Mouse (Mus musculus) liver, embryonic 15.5 days (tissue): ENCODE results near the gene Sbf2. TPM values are rescaled to one million over a fixed set of nuclear protein-coding genes. Genes with fewer than 3 reads are reported as not detected.
"Not testable (repeated sequence)": the region's sequence is repeated elsewhere in the genome, so short reads cannot be mapped to it uniquely, and the experiment has no call there.

ENCODE experiments used
- ATAC-seq: fragments of 200-750 bp; cut with Nextera tagmentation; 2 replicates; pipeline ENCODE4 v1.8.0; 2017; ENCODE audit warnings: moderate number of reproducible peaks, mild to moderate bottlenecking, moderate library complexity; ENCODE audit not compliant: insufficient read depth
- H3K27ac ChIP-seq: fragments of 300-500 bp; sonication (generic); replicated peaks from 2 replicates; pipeline ENCODE4 v1.5.1; 2015; ENCODE audit warnings: mild to moderate bottlenecking, inconsistent platforms
- H3K27me3 ChIP-seq: fragments of 300-500 bp; sonication (generic); 2 replicates; pipeline ENCODE4 v1.6.1; 2015; ENCODE audit warnings: mild to moderate bottlenecking, inconsistent platforms
- H3K36me3 ChIP-seq: fragments of 300-500 bp; sonication (generic); replicated peaks from 2 replicates; pipeline ENCODE4 v1.6.1; 2015; ENCODE audit warnings: moderate library complexity, mild to moderate bottlenecking, inconsistent platforms
- H3K4me1 ChIP-seq: fragments of 300-500 bp; sonication (generic); replicated peaks from 2 replicates; pipeline ENCODE4 v1.6.1; 2015; ENCODE audit warnings: inconsistent platforms
- H3K4me2 ChIP-seq: fragments of 300-500 bp; sonication (generic); 2 replicates; pipeline ENCODE4 v1.6.1; 2015; ENCODE audit warnings: moderate library complexity, mild to moderate bottlenecking, inconsistent platforms
- H3K4me3 ChIP-seq: fragments of 300-500 bp; sonication (generic); replicated peaks from 2 replicates; pipeline ENCODE4 v1.5.1; 2015; ENCODE audit warnings: mild to moderate bottlenecking, inconsistent platforms
- H3K9ac ChIP-seq: fragments of 300-500 bp; sonication (generic); 2 replicates; pipeline ENCODE4 v1.6.1; 2015; ENCODE audit warnings: moderate library complexity, mild to moderate bottlenecking, inconsistent platforms
- H3K9me3 ChIP-seq: fragments of 300-500 bp; sonication (generic); replicated peaks from 2 replicates; pipeline ENCODE4 v1.6.1; 2016; ENCODE audit warnings: inconsistent platforms
- WGBS: fragments of 180-500 bp; shearing (Covaris S2); methylation state at CpG from one replicate; pipeline ENCODE4 v1.1.7; 2015; ENCODE audit warnings: mixed read lengths; ENCODE audit not compliant: insufficient replicate concordance; 5-methylcytosine and 5-hydroxymethylcytosine counted together
- polyA plus RNA-seq: library from polyadenylated mRNA; unstranded; fragments of >200 nt; fragmentation: Nextera tagmentation; extraction: Ambion mirVana; gene quantifications from 2 replicates; pipeline ENCODE4 v1.2.1, GENCODE M21; 2015

Sbf2 gene
- polyA plus RNA-seq, 1 experiment from 2014 or later, result 5.3 TPM

GRCm38 (mm10) chr7:110491038-110491437 is 123.7 kb downstream of the Sbf2 start:
- no peak overlapping the region for H3K9ac ChIP-seq
- WGBS, result 63% methylated on average over 5 of the region's 5 CpGs
- no peak for ATAC-seq
- H3K4me2 ChIP-seq, result no peak overlapping the region
- no peak overlapping the region for H3K4me3 ChIP-seq
- no peaks in the 10 kb centered on the region for H3K9me3 ChIP-seq
- no peaks in the 10 kb centered on the region for H3K27me3 ChIP-seq
- H3K4me1 ChIP-seq, result no peaks in the 10 kb centered on the region
- no peak overlapping the region for H3K27ac ChIP-seq
- no peaks in the 10 kb centered on the region for H3K36me3 ChIP-seq

- Histone ChIP-seq H3K27ac (no peak overlapping the region), H3K36me3 (no peaks in the 10 kb centered on the region), H3K27me3 (no peaks in the 10 kb centered on the region), H3K4me3 (no peak overlapping the region), H3K4me2 (no peak overlapping the region), H3K9ac (no peak overlapping the region), H3K4me1 (no peaks in the 10 kb centered on the region), H3K9me3 (no peaks in the 10 kb centered on the region)
- no peak for ATAC-seq
- 75% methylated on average over 5 of the region's 5 CpGs for WGBS
Measured at GRCm38 (mm10) chr7:110485051-110485450, 129.7 kb downstream of the Sbf2 start.

- H3K9ac ChIP-seq, result no peak overlapping the region
- H3K27ac ChIP-seq, result no peak overlapping the region
- no peak for ATAC-seq
- 46% methylated on average over 6 of the region's 6 CpGs for WGBS
- H3K36me3 ChIP-seq, result no peaks in the 10 kb centered on the region
- no peak overlapping the region for H3K4me3 ChIP-seq
- H3K4me1 ChIP-seq, result no peaks in the 10 kb centered on the region
- H3K9me3 ChIP-seq, result no peaks in the 10 kb centered on the region
- H3K4me2 ChIP-seq, result no peak overlapping the region
- H3K27me3 ChIP-seq, result no peaks in the 10 kb centered on the region
Measured at GRCm38 (mm10) chr7:110470987-110471386, 143.7 kb downstream of the Sbf2 start.

GRCm38 (mm10) chr7:110463471-110463870 is 151.3 kb downstream of the Sbf2 start:
- no peak overlapping the region for H3K4me2 ChIP-seq
- no peaks in the 10 kb centered on the region for H3K27me3 ChIP-seq
- no peaks in the 10 kb centered on the region for H3K4me1 ChIP-seq
- no peak overlapping the region for H3K27ac ChIP-seq
- no peak for ATAC-seq
- H3K9me3 ChIP-seq, result no peaks in the 10 kb centered on the region
- H3K36me3 ChIP-seq, result no peaks in the 10 kb centered on the region
- no peak overlapping the region for H3K9ac ChIP-seq
- no peak overlapping the region for H3K4me3 ChIP-seq
- 67% methylated on average over 5 of the region's 5 CpGs for WGBS

GRCm38 (mm10) chr7:110432301-110432700 is 182.4 kb downstream of the Sbf2 start:
- ATAC-seq, result no peak
- H3K27ac ChIP-seq, result no peak overlapping the region
- no peaks in the 10 kb centered on the region for H3K36me3 ChIP-seq
- no peak overlapping the region for H3K4me2 ChIP-seq
- no peaks in the 10 kb centered on the region for H3K27me3 ChIP-seq
- H3K4me3 ChIP-seq, result no peak overlapping the region
- no peaks in the 10 kb centered on the region for H3K9me3 ChIP-seq
- 11% methylated on average over 4 of the region's 4 CpGs for WGBS
- no peaks in the 10 kb centered on the region for H3K4me1 ChIP-seq
- no peak overlapping the region for H3K9ac ChIP-seq

GRCm38 (mm10) chr7:110416318-110416717 is 198.4 kb downstream of the Sbf2 start:
- no peak overlapping the region for H3K4me3 ChIP-seq
- no peak overlapping the region for H3K9ac ChIP-seq
- 57% methylated on average over 1 of the region's 1 CpGs for WGBS
- no peaks in the 10 kb centered on the region for H3K4me1 ChIP-seq
- H3K9me3 ChIP-seq, result no peaks in the 10 kb centered on the region
- H3K27ac ChIP-seq, result no peak overlapping the region
- no peaks in the 10 kb centered on the region for H3K27me3 ChIP-seq
- no peak for ATAC-seq
- H3K4me2 ChIP-seq, result no peak overlapping the region
- no peaks in the 10 kb centered on the region for H3K36me3 ChIP-seq

- H3K4me1 ChIP-seq, result no peaks in the 10 kb centered on the region
- H3K9ac ChIP-seq, result no peak overlapping the region
- WGBS, result 60% methylated on average over 5 of the region's 5 CpGs
- no peaks in the 10 kb centered on the region for H3K27me3 ChIP-seq
- no peak overlapping the region for H3K4me3 ChIP-seq
- no peak overlapping the region for H3K4me2 ChIP-seq
- no peaks in the 10 kb centered on the region for H3K36me3 ChIP-seq
- no peak overlapping the region for H3K27ac ChIP-seq
- ATAC-seq, result no peak
- no peaks in the 10 kb centered on the region for H3K9me3 ChIP-seq
Measured at GRCm38 (mm10) chr7:110414276-110414675, 200.4 kb downstream of the Sbf2 start.

GRCm38 (mm10) chr7:110402092-110402491 is 212.6 kb downstream of the Sbf2 start:
- H3K27me3 ChIP-seq, result no peaks in the 10 kb centered on the region
- H3K27ac ChIP-seq, result no peak overlapping the region
- H3K4me3 ChIP-seq, result no peak overlapping the region
- H3K36me3 ChIP-seq, result no peaks in the 10 kb centered on the region
- H3K4me2 ChIP-seq, result no peak overlapping the region
- no peaks in the 10 kb centered on the region for H3K9me3 ChIP-seq
- 66% methylated on average over 1 of the region's 1 CpGs for WGBS
- no peak for ATAC-seq
- no peaks in the 10 kb centered on the region for H3K4me1 ChIP-seq
- no peak overlapping the region for H3K9ac ChIP-seq

GRCm38 (mm10) chr7:110392576-110392975 is 222.1 kb downstream of the Sbf2 start:
- Histone ChIP-seq H3K4me2 (no peak overlapping the region), H3K27me3 (no peaks in the 10 kb centered on the region), H3K9me3 (no peaks in the 10 kb centered on the region), H3K4me3 (no peak overlapping the region), H3K36me3 (no peaks in the 10 kb centered on the region), H3K27ac (no peak overlapping the region), H3K4me1 (no peaks in the 10 kb centered on the region), H3K9ac (no peak overlapping the region)
- no peak for ATAC-seq
- 61% methylated on average over 6 of the region's 6 CpGs for WGBS

- H3K36me3 ChIP-seq, result no peaks in the 10 kb centered on the region
- ATAC-seq, result no peak
- no peak overlapping the region for H3K4me3 ChIP-seq
- no peaks in the 10 kb centered on the region for H3K27me3 ChIP-seq
- H3K4me1 ChIP-seq, result no peaks in the 10 kb centered on the region
- H3K27ac ChIP-seq, result no peak overlapping the region
- no peak overlapping the region for H3K9ac ChIP-seq
- H3K9me3 ChIP-seq, result no peaks in the 10 kb centered on the region
- WGBS, result 49% methylated on average over 2 of the region's 2 CpGs
- no peak overlapping the region for H3K4me2 ChIP-seq
Measured at GRCm38 (mm10) chr7:110391632-110392031, 223.1 kb downstream of the Sbf2 start.

- H3K27me3 ChIP-seq, H3K36me3 ChIP-seq, H3K9me3 ChIP-seq, H3K4me2 ChIP-seq, H3K9ac ChIP-seq, ATAC-seq, H3K4me1 ChIP-seq, H3K4me3 ChIP-seq, H3K27ac ChIP-seq: not testable (repeated sequence)
- WGBS, result 33% methylated on average over 2 of the region's 2 CpGs
Measured at GRCm38 (mm10) chr7:110388889-110389288, 225.8 kb downstream of the Sbf2 start.

- no peaks in the 10 kb centered on the region for H3K9me3 ChIP-seq
- no peak for ATAC-seq
- H3K4me3 ChIP-seq, result no peak overlapping the region
- H3K36me3 ChIP-seq, result no peaks in the 10 kb centered on the region
- 31% methylated on average over 2 of the region's 2 CpGs for WGBS
- no peak overlapping the region for H3K9ac ChIP-seq
- no peak overlapping the region for H3K27ac ChIP-seq
- no peaks in the 10 kb centered on the region for H3K27me3 ChIP-seq
- H3K4me2 ChIP-seq, result no peak overlapping the region
- no peaks in the 10 kb centered on the region for H3K4me1 ChIP-seq
Measured at GRCm38 (mm10) chr7:110387565-110387964, 227.2 kb downstream of the Sbf2 start.
